Mouse (Mus musculus) thymus, adult 18-20 months (tissue): ENCODE data around the gene Mplkip.

Experiments used
- DNase-seq, 2 experiments: peaks; one replicate each; pipeline ENCODE4 v3.0.0; 2022; ENCODE audit warnings: mixed read lengths in 2 of 2

Gene Mplkip

DNA sequence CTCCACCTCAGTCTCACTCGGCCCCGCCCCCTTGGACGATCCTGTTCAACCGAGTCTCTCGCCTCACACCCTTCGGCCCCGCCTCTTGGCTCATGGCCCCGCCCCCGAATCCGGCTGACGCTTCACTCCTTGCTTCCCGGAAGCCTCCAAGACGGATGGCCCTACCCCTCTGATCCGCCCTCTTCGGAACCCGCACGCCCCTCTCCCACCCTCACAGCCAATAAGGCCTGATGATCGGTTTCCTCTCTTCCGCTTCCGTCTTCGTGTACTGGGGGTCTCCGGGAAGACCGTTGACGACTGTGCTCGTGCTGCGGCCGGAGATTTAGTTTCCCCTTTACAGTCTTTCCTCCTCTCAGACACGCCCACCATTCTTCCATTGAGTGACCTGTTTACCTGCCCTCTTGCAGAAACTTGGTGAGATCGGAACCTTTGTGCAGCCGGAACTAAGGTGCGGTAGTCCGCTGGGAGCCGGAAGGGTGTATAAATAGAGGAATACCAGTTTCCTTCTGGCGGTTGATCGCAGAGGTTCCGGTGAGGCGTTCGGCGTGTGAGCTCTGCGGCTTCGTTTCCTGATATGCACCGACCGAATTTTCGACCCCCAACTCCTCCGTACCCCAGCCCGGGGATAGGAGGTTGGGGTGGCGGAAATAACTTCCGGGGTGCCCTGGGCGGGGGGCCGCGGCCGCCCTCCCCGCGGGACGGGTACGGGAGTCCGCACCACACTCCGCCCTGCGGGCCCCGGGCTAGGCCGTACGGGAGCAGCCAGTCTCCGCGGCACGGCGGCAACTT, at the start of gene Mplkip, which contains the start of gene Sugct:
TSS of gene Mplkip (plus strand) at position 282 of the 789 bp plus-strand sequence.
TSS of gene Sugct (minus strand) at position 643 of the 789 bp plus-strand sequence.
- DNase-seq, result peak; percentile 100

DNA sequence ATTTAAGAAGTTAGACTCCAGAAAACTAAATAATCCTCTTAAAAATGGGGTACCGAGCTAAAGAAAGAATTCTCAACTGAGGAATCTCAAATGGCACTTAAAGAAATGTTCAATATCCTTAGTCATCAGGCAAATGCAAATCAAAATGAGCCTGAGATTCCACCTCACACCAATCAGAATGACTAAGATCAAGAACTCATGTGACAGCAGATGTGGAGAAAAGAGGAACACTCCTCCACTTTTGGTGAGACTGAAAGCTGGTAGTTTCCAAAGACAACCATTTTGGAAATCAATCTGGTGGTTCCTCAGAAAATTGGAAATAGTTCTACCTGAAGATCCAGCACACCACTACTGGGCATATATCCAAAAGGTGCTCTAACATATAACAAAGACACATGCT, 27.6 kb upstream of the Mplkip start:
- DNase-seq, result no peak

DNA sequence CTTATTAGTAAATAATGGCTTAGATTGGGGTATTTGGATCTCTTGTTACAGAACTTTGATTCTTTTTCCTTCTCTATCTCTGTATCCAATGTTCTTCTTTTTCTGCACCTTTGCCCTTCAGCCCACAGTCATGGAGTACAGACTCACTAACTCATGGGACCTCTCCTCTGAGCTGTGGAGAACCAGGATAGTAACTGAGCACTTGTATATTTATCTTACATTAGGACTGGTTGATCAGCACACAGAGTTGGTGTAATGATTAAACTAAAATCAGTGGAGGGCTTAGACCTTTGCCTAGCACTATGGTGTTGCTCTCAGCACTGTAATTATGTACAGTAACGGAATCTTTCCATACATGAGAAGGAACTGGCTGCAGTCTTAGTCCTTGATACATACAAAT, 23.9 kb upstream of the Mplkip start:
- no peak for DNase-seq

DNA sequence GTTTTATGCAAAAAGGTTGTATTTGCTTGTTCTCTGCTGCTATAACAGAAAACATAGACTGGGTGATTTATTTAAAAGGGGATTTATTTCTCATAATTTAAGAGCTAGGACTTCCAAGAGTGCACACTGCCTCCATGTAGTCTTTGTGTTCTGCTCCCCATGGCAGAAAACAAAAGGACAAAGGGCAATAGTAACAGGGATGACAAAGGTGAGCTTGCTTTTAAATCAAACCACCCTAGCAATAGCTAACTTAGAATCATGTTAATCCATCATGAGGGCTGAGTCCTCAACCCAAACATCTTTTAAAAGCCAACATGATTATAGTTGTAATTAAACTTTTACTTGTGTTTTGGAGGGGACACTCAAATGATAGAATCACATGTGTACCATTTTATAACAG, 5.5 kb upstream of the Mplkip start:
- DNase-seq, result no peak

DNA sequence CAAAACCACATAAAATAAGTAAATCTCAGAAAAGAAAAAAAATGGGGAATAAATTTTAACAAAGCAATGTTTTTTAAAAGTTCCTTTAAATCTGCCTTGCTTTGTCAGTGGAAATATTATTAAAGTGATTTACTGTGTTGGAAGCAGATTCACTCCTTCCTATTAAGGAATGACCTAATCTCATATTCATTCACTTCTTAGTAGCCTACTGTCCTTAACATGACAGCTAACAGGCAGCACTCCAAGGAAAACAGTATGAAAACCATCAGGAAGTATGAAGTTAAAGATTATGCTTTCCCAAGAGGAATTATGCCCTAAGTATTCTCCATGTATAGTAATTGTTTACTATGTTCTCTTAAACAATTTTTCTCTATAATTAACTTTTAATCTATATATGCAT, 4.3 kb upstream of the Mplkip start:
- no peak for DNase-seq

DNA sequence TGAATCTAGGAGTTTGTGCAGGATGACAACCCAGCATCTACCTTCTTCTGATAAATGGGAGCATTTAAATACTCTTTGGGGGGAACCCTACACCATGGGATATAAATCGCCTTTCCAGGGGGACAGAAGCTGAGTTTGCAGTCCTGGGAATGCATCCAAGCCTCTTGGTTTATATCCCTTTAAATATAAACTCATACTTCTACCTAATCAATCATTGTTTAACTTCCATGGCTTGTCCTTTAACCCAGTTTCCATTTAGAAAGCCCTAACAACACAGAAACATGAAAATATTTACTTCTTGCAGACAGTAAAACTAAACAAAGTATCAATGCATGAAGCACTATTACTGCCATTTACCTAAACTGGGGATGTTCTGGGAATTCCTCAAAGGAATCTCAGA, 3.6 kb upstream of the Mplkip start:
- no peak for DNase-seq

DNA sequence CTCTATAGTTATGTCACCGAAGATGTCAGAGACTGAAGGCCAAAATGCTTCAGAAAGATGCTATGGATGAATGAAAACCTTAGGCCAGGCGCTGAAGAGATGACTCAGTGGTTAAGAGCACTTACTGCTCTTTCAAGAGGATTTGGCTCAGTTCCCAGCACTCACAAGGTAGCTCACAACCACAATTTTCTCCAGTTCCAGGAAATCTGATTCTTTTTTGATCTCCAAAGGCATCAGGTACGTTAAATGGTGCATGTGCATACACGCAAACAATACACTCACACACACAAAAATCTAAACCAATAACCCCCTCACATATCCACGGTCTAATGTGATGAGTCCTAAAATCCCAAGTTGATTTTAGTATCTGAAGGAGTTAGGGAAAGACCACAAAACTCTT, 1.2 kb upstream of the Mplkip start:
- peak in 1 of 2 experiments; percentile 4 for DNase-seq

DNA sequence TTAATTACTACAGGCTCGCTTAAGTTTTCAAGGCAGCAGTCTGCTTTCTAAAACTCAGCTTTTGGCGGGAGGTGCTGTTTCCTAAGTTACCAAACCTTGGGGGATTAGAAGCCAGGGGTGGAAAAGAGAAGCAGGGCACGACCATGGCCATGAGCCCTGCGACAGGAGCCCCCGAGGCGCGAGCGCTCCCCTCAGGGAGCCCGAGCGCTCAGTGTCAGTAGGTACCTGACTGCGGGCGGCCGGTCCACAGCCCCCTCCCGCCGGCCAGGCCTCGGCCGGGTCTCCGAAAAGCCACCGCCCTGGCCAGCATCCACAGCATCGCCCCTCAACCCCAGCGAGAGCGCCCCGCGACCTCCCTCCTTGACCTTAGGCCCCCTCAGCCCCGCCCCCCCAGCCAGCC, 578 bp upstream of the Mplkip start:
- DNase-seq, result no peak

DNA sequence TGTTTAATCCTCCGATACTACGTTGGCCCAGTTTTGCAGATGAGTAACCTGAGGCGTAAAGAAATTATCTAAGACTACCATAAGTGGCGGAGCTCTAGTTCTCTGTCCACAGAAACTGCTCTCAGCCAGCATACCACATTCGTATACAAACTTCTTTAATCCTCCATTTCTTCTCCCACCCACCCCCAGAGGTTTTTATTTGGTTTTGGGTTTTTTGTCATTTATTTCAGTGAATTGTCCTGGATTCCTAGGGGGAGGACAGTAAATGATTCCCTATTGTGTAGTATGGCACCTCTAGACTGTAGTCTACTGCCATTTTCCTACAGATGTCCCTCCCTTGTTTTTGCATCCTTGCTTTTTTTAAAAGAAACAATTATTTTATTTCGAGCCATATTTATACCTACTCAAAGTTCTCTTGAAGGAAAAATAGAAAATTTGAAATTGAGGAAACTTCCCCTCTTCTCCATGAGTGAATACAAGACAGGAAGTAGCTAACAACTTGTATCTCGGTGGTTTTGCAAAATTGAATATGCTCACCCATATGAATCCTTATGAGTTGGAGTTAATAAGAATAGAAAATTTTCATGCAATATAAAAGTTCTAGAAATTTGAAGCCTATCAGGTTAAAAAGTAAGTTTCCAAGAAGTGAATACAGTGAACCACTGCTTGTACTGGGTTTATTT, 1.0 kb downstream of the Mplkip start:
- no peak for DNase-seq

DNA sequence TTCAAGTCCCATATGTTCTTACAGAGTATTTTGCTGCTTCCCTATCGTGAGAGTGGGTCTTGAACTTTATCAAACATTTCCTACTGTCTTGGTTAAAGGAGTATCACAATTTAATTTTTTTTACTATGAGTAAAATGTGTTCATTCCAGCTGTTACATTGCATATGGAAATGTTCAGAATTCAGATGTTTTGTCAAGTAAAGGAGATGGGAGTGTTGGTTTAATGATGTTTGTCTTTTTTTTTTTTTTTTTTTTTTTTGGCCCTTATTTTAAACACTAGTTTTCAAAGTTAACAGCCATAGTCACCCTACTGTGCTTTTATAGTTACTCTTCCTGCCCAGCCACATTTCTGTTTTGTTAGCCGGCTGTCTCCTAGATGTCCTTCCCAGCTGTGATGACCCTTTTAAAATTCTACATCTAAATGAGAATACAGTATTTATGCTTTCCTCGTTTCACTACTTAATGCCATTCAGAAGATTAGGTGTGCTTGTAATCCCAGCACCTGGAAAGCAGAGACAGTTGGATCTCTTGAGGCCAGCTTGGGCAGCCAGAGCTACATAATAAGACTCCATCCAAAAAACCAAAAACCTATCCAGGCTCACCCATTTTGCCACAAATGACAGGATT, 5.2 kb downstream of the Mplkip start:
- DNase-seq, result no peak

DNA sequence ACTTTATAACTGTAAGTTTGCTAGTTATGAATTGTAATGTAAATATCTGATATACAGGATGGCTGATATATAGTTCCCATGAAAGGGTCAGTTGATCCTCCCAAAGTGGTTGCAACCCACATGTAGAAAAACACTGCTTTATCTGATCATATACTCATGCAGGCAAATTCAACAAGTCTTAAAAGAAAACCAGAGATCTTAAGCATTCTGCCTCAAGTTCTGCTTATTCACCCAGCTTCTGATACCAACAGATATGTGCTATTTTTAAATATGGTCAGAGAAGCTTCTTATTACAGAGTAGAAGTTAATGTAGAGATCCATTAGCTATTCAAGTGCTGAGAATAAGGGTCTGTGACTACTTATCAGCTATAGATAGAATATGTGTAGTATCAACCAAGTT, 6.3 kb downstream of the Mplkip start:
- DNase-seq, result no peak

DNA sequence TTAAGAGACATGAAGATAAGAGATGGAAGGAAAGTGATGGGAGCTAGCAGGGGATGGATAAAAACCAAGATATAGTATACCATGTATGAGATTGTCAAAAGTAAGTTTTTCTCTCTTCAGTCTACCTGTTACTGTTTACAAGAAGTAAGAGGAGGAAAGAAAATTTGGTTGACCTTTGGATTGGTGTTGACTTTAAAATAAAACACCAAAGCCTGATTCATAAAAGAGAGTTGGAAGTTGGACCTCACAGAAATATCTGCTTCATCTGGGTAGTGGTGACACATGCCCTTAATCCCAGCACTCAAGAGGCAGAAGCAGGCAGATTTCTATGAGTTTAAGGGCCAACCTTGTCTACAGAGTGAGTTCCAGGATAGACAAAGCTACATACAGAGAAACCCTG, 7.3 kb downstream of the Mplkip start:
- no peak for DNase-seq

DNA sequence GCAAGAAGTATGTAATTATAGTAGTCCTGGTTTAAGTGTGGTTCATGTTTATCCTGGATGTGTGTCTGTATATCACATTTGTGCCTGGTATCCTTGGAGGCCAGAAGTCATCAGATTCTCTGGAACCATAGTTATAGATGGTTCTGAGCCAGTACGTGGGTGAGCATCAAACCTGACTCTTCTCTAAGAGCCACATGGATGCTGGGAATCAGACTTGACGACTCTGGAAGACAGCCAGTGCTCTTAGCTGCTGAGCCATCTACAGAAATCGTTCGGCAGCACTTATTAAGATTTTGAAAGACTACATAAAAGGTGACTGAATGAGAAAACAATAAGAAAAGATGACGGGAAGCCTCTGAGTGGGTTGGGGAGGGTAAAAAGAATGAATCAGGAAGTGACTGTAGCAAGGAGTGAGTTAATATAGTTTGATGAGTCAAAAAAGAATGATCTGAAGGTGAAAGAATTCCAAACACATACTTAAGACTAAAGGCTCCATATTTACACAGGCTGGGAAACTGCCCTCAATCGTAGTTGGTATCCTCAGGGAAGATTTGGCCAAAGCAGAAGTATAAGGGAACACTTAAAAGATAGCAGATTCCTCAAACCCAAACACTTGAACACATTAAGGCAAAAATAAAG, 10.3 kb downstream of the Mplkip start:
- DNase-seq, result no peak

DNA sequence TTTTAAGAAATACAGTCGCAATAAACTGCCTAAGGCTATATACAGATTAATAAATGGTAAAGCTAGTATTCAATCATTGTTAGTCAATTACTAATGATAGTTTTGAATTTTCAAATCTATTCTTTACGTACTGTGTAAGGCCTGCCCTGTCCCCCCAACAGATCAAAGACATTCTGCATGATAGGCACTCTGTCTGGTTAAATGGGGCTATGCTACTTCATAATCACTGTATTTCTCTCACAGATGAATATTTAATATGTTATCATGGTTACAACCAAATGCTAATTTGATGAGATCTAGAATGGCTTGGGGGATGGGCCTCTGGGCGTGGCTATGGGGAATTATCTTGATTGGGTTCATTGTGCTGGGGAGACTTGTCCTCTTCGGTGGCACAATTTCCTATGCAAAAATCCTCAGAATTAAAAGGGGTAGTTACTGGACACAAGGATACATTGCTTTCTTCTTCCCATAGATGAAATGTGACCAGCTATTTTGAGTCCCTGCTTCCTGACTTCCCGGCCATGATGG, 13.9 kb downstream of the Mplkip start:
- DNase-seq, result no peak

DNA sequence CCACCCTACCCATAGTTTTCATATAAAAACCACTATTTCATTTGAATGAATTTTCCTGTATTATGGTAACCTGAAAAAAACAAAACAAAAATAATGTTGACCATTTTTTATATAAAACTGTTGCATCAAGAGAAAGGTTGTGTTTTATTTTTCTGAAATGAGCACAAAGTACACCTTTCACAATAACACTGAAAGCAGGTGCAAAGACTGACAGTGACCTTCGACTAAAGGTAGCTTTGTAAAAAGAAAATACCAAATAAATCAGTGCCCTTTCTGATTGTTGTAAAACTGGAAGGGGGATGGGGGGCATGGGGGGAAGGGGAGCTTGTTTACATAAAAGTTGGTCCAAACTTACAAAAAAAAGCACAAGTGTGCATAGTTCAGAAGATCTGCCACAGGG, 22.4 kb downstream of the Mplkip start:
- DNase-seq, result no peak

DNA sequence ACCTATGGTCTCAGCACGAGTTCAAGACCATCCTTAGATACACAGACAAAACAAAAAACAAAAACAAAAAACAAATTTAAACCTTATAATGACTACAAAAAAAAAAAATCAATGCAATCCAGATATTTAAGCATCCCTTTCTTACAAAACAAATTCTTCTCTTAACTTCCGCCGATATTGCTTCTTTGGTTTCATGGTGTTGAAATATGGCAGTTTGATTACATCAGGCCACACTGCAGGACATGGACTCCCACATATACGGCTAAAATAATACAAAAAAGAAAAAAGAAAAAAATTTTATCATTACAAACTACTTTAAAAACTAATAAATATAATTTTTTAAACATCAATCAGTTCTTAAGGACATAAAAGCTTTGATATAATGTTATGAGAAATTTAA, 32.9 kb downstream of the Mplkip start:
- DNase-seq, result no peak

DNA sequence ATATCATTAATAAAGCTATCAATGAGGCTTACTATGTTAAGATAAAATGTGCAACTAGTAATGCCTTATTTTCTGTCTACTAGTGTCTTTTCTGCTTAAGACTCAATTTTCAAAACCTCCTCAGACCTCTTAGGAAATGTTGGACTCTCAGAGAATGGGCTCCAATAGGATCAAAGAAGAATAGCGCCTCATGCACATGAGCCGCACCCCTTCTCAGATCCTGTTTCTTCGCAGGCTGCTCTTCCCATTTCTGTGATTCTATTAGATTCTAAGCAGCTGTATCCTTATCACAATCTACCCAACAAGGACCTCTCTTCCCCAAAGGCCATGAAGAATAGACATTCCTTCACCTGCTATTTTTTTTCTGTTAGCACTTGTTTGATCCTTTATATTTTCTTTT, 33.8 kb downstream of the Mplkip start:
- no peak for DNase-seq
